Mouse (Mus musculus) adrenal gland, postnatal 4 days (tissue): ENCODE data around the gene Aldh3b1. TPM values are rescaled to one million over a fixed set of nuclear protein-coding genes. Genes with fewer than 3 reads are reported as not detected.
A peak's percentile ranks its signal among the peaks of the same experiment; 100 is the strongest.

Experiments used
- DNase-seq, 2 experiments: peaks; one replicate each; pipeline ENCODE4 v3.0.0; 2021 to 2022; ENCODE audit warnings: low spot score in 2 of 2, mixed read lengths in 2 of 2
- total RNA-seq, 2 experiments: library from RNA; stranded (reverse); gene quantifications; 2 replicates each; pipeline ENCODE4 v1.2.3; 2021

Gene Aldh3b1
- total RNA-seq, 2 experiments from 2014 or later = 117 to 121 TPM

DNA sequence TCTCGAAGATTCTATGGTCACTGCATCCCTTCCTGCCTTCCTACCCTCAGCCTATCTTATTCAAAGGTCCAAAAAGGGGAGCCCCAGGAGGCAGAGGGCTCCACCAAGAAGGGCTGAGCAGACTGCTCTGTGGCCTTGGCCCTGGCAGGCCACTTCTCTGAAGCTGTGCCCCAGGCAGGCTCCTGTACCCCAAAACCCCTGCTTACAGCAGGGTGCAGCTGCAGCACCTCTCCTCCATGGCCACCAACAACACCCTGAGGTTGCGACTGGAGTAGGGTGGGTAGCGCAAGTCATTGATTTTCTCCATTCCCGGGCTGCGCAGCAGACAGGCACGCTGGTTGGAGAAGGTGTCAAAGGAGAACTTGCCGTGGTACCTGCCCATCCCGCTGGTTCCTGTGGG lies 15.9 kb downstream of the Aldh3b1 start:
- DNase-seq = no peak

DNA sequence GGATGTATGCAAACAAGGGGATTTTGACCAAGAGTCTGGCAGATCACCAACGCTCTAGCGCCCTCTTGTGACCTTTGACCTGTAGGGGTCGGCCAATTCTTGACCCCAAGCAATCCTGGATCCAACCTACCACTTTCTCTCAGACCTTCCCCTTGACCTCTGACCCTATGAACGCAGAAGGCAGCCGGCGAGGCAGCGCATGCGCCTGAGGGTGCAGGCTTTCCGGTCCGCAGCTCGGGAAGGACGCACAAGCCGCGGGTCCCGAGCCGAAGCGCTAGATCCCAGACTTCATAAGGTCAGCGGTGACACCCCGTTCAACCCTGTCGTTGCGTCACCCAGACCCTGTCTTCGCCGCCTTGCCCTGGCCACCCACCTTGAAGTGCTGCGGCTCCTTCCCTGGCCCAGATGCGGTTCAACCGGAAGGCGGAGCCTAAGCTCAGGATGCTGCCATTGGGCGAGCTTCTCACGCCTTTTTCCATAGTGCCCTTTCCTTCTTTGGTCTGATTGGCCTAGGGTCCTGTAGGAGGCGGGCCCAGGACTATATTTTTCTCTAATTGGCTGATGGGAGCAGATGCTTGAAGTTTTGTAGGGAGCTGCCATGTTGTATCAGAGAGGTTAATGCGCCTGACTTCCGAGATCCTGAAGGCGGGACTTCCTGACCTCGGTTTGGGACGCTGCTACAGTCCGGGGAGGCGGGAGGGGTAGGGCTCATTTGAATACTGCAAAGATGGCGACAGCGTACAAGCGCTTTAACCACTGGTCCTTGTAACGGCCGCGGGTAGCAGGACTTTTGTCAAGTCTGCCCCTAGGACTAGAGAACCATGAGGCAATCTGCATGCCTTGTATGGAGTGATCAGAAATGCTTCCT lies 17.0 kb downstream of the Aldh3b1 start, which contains the start of gene Ndufs8:
Ndufs8 (minus strand) TSS at position 438 of the 868 bp plus-strand sequence.
- peak; percentile 74 to 84 for DNase-seq

DNA sequence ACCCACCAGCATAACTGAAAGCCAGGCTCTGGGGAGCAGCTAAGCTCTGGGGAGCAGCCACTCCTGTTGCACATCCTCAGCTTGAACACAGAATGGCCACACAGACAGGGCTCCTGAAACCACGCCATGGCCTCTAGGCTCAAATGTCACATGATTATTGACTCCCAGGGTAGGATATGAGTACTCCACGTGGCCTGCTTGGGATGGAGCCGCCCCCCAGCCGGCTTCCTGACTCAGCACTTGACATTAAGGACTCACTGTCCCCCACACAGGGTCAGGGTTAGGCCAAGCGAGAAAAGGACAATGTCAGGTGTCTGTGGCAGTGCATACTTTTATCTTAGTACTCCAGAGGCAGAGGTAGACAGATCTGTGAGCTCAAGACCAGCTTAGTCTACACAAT lies 19.4 kb downstream of the Aldh3b1 start:
- DNase-seq = no peak

DNA sequence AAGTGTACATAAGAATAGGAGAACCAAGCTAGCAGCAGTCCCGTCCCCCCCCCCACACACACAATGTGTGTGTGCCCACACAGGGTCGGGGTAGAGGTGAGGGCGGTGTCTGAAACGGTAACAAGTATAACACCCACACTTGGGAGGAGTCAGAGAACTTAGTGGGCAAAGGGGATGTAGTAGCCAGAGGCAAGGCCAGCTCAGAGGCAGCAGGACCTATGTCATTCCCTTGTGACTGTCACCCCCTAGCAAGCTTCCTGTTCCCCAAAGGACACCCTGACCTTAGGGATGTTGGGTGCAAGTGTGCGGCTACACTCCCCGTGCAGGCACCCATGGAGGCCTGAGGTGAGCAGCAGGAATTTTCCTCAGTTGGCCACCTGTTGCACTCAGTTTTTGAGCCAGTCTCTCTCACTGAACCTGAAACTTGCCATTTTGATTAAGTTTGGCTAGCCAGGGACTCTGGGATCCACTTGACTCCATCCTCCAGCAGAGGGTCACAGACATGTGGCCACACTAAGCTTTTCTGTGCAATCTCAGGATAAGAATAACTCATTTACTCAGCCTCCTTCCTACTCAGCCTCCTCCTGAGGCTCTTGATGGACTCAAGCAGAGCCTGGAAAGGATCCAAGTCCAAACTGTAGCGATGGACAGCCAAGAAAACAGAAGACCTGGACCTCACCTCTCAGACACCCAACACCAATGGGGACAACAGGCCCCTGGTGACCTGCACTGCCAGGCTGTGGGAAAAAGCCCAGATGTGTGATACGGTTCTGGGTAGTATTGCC lies 21.5 kb downstream of the Aldh3b1 start:
- no peak for DNase-seq

DNA sequence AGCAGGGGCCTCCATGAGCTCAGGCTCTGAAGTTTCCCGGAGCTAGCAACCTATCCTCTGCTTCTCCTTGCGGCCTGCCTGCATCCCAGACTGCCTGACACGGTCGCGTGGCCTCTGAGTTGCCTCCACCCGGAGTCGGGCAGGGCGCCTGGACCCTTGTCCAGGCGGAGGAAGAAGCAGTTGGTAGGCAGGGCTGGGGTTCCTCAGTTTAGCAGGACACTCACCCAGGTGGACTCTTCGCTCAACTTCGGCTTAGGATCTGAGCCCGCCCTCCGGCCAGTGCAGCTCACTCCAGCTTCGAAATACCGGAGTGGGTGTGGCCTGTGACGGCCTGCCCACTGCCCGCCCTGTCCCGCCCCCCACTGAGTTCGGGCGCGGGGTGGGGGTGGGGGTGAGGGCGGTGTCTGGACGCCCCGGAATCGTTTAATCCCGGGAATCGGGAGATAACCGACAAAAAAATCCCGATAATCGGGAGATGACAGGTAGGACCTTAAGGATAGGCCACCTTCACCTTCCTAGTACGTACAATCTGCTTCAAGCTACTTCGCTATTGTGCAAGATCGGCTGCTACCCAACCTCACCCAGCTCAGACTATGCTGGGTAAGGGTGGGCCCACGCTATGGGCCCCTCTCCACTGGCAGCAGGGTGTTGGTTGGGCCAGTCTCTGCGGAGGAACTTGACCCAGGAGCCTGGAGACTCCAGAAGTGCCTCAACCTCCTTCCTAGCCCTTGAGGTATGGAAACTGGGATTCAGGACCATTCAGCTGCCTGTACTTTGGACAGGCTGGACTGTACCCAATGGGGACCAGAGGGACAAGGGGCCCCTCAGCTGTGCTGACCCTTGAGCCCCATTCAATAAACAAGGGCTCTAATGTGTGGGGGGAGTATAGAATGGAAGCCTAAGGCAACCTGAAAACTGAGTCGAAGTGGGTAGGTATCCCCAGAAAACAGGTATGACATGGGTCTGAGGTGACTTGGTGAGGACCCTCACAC lies 22.5 kb downstream of the Aldh3b1 start, which contains the start of gene Tcirg1:
Tcirg1 (minus strand) TSS at position 339 of the 992 bp plus-strand sequence.
- DNase-seq = peak; percentile 55 to 72

DNA sequence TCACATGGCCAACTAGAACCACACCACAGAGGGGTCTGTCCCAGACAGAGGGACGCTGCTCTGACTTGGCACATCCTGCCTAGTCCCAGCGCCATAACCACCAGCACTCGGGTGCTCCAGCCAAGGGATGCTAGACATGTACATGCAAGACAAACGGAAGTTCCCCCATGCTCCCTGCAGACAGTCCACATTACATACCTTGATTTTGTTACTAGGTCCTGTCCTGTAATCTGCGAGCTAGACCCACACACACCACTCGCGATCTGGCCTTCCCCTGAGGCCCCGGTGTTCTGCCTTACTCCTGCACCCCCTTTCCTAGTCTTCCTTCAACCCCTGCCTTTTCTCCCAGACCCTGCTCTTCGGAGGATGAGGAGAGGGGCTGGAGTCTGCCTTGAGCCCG lies 23.3 kb downstream of the Aldh3b1 start:
- no peak for DNase-seq

DNA sequence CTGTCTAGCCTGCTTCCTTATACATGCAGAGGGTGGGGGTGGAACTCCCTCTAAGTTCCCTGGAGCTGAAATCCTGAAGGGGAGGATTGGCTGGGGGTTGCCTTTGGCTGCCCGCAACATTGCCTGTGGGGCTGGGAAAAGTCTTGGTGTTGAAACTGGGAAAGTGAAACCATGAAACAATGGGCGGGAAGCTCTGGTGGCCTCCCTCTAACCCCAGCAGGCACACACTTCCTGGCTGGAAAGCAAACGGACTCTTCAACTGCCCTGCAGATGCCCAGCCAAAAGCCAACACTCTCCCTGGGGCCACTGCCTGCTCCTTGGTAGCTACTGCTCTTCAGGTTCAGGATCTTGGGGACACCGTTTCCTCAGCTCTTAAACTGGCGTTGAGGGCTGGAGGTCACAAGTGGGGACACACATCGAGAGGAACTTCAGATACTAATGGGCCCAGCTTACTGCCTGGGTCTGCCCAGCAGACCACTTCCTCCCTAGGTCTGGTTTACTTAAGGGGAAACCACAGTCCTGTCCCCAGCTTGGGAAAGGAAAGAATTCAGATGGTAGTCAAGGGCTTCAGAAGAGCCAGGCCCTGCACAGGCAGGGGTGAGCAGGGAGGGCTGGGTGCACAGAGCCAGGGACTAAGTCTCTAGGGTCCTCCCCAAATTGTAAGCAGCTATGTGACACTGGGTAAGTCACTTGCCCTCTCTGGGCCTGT lies 24.2 kb downstream of the Aldh3b1 start:
- peak in 1 of 2 experiments; percentile 44 for DNase-seq

DNA sequence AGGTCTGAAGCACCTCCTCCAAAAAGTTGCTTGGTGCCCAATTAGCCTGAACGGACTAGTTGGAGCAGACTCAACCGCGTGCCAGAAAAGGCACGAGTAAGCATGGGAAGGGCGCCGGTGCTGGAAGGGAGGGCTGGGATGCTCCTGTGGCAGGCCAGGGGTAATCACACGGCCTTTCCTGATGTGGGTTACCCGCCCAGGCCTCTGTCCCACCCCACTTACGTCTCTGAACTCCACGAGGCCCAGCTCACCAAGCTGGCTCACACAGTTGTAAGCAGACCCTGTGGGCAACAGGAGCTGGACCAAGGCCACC lies 25.3 kb downstream of the Aldh3b1 start:
- DNase-seq = no peak

DNA sequence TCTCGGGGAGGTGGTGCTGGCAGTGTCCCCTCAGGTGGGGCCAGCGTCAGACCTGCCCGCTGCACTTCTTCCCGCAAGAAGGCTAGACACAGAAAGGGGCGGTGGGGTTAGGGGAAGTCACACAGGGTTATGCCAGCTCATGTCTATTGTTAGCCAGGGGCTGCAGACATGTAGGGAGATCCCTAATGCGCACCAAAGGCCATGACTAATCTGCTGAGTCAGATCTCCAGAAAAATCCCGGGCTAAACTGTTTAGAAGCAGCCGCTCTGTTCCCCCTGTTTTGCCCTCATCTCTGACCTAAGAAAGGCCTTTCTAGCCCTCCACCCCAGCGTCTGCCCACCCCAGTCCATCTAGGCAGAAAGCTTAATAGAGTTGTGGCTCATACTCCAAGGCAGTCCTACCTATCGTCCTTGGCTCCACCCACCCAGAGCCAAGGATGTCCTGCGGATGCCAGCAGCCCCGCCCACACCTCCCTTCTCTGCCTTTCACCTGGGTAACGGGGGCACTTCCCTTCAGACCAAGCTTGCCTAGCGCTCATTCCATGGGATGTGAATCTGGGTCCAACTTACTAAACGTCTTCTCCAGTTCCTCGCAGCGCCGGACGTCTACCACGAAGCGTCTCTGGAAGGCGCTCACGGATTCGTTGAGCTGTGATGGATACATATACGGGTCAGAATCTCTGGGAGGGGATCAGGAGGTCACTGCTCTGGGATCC lies 25.8 kb downstream of the Aldh3b1 start:
- no peak for DNase-seq

DNA sequence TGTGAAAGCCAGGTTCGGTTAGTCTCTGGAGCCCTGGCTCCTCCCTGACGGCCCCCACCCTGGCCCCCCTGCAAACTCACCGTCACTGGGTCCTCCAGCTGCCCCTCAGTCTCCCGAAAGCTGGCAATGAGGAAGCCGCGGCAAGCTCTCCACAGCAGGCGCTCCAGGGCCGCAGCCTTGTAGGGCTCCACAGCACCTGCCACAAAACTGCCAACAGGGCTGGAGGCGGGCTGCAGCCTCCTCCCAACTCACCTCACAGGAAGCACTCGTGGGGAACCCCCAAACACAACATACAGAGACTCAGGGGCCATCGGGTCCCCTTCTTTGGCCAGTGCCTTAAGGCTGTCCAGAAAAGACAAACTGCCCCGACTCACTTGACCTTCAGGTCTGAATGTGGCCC lies 26.6 kb downstream of the Aldh3b1 start:
- DNase-seq = no peak

DNA sequence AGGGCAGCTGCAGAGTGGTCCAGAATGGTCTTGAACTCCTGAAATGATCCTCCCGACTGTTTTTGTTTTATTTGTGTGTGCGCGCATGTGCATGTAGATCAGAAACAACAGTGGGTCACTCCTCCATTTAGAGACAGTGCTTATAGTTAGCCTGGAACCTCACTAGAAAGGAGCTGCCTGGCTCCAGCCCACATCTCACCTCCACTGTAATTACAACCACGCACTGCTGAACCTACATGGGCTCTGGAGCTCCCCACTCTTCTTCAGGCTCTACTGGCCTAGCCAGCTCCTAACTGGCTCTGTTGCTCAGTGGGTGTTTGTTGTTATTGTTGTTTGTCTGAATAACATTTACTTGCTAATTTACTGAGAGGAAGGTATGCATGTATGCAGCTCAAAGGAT lies 30.0 kb downstream of the Aldh3b1 start:
- DNase-seq = no peak

DNA sequence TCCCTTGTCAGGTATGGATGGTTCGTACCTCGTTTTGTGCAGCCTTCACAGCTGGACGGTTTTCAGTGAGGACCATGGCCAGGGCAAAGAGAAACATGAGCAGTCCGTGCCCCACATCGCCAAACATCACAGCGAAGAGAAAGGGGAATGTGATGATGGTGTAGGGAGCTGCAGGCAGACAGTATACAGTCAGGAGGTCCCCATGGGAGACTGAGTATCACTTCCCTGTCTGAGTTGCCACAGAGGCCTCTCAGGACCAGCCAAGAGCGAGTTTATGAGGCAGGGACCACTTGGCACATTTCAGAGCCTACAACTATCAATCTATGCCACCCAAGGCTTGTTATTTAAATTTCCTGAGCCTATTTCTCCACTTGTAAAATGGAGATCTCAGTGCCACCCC lies 30.7 kb downstream of the Aldh3b1 start:
- DNase-seq = no peak

DNA sequence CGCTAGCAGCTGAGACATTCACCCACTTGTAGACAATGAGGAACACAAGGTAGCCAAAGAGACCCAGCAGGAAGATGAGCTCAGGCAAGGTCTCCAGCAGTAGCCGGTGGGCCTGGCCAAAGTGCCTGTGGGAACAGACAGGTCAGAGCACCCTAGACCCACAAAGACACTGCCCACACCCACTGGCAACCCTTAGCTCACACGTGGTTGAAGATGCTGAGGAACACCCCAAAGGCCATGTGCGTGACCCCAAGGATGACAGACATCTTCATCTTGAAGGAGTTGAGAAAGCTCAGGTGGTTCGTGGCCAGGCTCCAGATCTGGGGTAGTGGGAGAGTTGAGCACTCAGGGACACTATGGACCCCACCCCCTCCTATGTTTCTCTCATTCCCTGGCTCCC lies 32.1 kb downstream of the Aldh3b1 start:
- DNase-seq = no peak

DNA sequence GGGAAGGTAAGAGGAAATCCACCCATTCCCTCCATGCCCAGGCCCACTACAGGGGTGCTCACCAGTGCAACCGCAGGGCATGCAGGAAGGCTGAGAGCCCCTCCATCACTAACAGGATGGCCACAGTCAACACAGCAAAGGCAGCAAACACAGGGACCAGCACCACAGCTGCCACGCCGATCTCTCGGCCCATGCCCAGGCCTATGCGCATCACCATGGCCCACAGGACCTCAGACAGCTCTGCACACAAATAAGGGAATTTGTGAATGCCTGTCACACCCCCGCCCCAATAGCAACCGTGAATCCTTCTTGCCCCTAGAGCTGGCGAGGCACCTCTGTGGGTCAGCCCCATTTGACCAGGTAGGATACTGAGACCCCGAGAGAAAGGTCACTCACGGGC lies 33.4 kb downstream of the Aldh3b1 start:
- no peak for DNase-seq

DNA sequence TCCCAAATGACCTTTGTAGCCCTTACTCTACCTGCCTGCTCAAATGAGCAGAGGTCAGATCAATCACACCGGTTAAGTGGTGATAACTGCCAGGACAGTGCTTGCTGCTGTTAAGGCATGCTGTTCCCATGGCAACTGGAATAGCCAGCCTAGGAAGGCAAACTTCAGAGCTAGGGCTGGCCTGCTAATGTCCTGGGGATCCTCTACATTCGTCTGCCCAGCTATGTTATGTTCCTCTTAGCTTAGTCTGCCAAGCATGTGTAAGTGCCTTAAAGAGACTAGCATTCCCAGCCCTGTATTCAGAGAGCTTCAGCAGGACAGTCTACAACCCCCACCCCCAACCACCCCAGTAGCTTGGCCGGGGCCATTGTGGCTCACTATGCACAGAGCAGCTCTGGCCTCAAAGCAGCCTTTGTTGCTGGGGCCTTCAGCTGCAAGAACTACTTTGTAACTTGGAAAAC lies 34.4 kb downstream of the Aldh3b1 start:
- DNase-seq = no peak

DNA sequence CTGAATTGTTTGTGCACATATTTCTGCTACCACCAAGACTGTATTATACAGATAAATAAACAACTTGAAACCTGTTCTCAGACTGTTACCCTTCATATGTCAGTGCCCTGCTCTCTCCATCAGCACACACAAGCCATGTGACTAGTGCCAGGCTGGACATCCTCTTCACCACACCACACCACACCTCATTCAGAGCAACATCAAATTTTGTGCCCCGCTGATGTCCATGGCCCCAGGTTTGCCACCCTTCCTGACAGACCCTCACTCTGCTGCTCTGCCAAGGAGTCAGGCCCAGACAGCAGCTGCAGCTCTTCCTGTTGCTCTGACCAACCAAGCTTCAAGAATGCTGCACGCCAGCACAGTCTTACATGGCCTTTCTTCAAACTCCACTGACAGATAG lies 35.3 kb downstream of the Aldh3b1 start:
- DNase-seq = no peak

DNA sequence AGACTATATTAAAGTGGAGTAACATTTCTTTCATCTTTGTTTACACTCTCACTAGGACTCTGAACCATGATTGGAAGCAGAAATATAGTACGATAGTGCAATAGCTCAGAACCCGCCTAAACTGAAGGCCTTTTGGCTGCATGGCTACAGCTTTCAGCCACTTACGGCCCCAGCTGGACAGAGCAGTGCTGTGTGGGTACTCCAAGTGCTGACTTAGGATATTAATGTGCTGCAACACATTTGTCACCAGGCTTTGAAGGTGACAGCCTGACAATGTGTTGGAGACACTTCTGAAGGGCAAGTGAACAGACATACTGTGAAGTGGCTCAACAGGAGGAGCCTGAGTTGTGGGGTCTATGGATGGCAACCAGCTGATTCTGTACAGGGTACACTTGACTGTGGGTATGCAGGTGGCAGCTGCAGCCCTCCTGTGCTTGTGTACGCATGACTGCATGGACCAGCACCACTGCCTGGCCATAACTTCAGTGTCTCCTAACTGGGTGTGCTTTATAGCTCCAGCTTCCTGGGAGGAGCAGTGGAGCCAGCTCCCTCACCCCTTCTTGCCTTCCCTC lies 36.0 kb downstream of the Aldh3b1 start:
- no peak for DNase-seq

DNA sequence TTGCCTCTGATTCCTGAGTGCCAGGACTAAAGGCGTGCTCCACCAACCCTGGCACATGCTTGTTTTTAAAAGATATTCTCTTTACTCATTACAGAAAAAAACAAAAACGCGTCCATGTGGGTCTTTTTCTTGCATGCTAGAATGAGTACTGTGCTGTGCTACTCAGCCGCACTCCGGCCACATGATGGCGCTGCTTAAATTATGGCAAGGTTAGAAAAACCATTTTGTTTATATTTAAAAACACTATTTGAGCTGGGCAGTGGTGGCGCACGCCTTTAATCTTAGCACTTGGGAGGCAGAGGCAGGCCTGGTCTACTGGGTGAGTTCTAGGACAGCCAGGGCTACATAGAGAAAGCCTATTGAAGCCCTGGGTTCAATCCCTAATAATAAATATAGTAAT lies 39.4 kb downstream of the Aldh3b1 start:
- no peak for DNase-seq

DNA sequence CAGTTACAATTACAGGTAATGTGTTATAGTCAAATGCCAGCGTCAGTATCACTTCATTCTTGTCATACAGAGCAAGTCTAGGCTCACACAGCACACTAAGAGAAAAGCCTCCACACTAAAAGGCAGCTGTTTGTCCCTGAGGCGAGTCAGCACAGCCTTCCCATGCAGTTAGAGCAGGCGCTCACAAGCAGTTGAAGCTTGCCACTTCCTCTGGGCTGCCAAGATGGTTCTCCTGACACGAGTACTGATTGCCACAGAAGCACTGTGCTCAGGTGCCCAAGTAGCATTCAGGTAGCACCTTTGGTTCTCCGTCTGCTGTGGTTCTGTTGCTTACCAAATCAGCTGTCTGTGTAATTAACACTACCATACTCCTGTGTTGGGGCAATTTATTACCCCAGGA lies 40.5 kb downstream of the Aldh3b1 start:
- no peak for DNase-seq
